Comparison of ENCODE assay signal across 19 mouse cellular contexts in the genomic region with DNA sequence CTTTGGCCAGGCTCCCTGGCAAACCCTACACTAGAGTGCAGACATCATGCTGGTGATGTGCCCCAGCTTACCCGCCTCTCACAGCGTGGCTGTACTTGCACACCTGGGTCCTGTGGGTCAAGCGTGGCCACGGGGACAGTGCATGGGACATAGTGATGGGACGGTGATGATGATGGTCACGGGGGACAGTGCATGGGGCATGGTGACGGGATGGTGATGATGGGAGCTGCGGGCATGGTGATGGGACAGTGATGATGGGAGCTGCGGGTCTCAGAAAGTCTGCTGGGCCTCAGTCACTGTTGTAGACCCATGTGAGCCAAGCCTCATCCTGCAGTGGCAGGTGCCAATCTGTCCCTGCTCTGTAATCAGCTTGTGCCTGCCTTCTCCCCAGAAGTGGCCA.
"Had no signal": no experiment of that assay in that cellular context is flagged by ENCODE, and none has a peak within 500 bp of the region (broad histone marks: within the 10 kb centered on the region; RNA-seq: fewer than 3 reads in every experiment).

No protein-coding gene starts in this region.

- DNase-seq: lung, adult 2 months; lung, postnatal 14 days; lung, postnatal 36 days; retina, postnatal 1 day; right cerebral cortex, adult 18-20 months; right cerebral cortex, postnatal 25 days; right cerebral cortex, postnatal 4 days; spleen, adult 18-20 months; thymus, adult 18-20 months; thymus, postnatal 14 days; thymus, postnatal 36 days had no signal

- H3K27me3 ChIP-seq: lung, embryonic 15.5 days; midbrain, embryonic 13.5 days; midbrain, embryonic 15.5 days; neural tube, embryonic 13.5 days had no signal

- H3K9me3 ChIP-seq: lung, embryonic 15.5 days; midbrain, embryonic 13.5 days; midbrain, embryonic 15.5 days; neural tube, embryonic 13.5 days had no signal

- H3K4me1 ChIP-seq: lung, embryonic 15.5 days; midbrain, embryonic 13.5 days; midbrain, embryonic 15.5 days; neural tube, embryonic 13.5 days had no signal

- H3K27ac ChIP-seq: liver, embryonic 14.5 days; lung, embryonic 15.5 days; macrophage; midbrain, embryonic 13.5 days; midbrain, embryonic 15.5 days; neural tube, embryonic 13.5 days had no signal

- ATAC-seq: lung, postnatal 0 days; midbrain, embryonic 13.5 days had no signal

- H3K4me3 ChIP-seq: lung, embryonic 15.5 days; midbrain, embryonic 13.5 days; midbrain, embryonic 15.5 days; neural tube, embryonic 13.5 days had no signal

- H3K9ac ChIP-seq: liver, embryonic 14.5 days; lung, embryonic 15.5 days; midbrain, embryonic 13.5 days; midbrain, embryonic 15.5 days; neural tube, embryonic 13.5 days had no signal

- H3K4me2 ChIP-seq: lung, embryonic 15.5 days; midbrain, embryonic 11.5 days; midbrain, embryonic 13.5 days; midbrain, embryonic 15.5 days; neural tube, embryonic 13.5 days had no signal
